Mouse (Mus musculus) CH12.LX (cell line): ENCODE measurements at regions not wholly inside any gene's neighbourhood (a gene's known extent, or its start where the extent isn't known, plus 50 kb on each side); places are given as distances from the start of the nearest gene placed in this dataset.

ENCODE experiments used
- DNase-seq: peaks from one replicate; pipeline ENCODE4 v3.0.0-alpha.2; 2013; ENCODE audit errors: extremely low read depth
- H3K27ac ChIP-seq: 2 replicates; pipeline ENCODE4 v1.5.1; 2012; ENCODE audit warnings: low read depth, mild to moderate bottlenecking, control low read depth, moderate library complexity; ENCODE audit not compliant: insufficient read depth
- H3K27me3 ChIP-seq: replicated peaks from 2 replicates; pipeline ENCODE3; 2012; ENCODE audit warnings: inconsistent platforms
- H3K36me3 ChIP-seq, 2 experiments: replicated peaks in 1 of 2; 2 replicates each; pipeline versions ENCODE3 to v1.6.1; 2012; ENCODE audit warnings: inconsistent platforms in 1 of 2, low read length in 1 of 2, mild to moderate bottlenecking in 1 of 2, mixed read lengths in 1 of 2, moderate library complexity in 1 of 2; ENCODE audit not compliant: control insufficient read depth in 1 of 2, insufficient read depth in 1 of 2
- H3K4me1 ChIP-seq, 2 experiments: 2 replicates each; pipeline ENCODE4 v1.6.1; 2012; ENCODE audit warnings: inconsistent platforms in 1 of 2, moderate library complexity in 1 of 2; ENCODE audit not compliant: insufficient read depth in 2 of 2, control insufficient read depth in 1 of 2
- H3K4me2 ChIP-seq: 2 replicates; pipeline ENCODE4 v1.6.1; 2012; ENCODE audit warnings: low read depth, mild to moderate bottlenecking, control low read depth; ENCODE audit not compliant: poor library complexity, insufficient read depth, severe bottlenecking
- H3K4me3 ChIP-seq, 3 experiments: fragments of 150-350 bp in 1 of 3; sonication (generic) in 1 of 3; replicated peaks in 1 of 3; 2 replicates each; pipeline versions ENCODE3 to v1.5.1; 2011 to 2012; ENCODE audit warnings: low read depth in 2 of 3, low read length in 2 of 3, mild to moderate bottlenecking in 2 of 3, moderate library complexity in 2 of 3, control low read depth in 1 of 3, improper control_type of control experiment in 1 of 3, inconsistent platforms in 1 of 3, mixed read lengths in 1 of 3; ENCODE audit not compliant: poor library complexity in 1 of 3
- H3K79me2 ChIP-seq: replicated peaks from 2 replicates; pipeline ENCODE4 v1.6.1; 2012; ENCODE audit warnings: mild to moderate bottlenecking, moderate library complexity; ENCODE audit not compliant: control insufficient read depth, poor library complexity, insufficient read depth, severe bottlenecking; ENCODE audit errors: extremely low read depth
- H3K9ac ChIP-seq: 2 replicates; pipeline ENCODE4 v1.6.1; 2012; ENCODE audit warnings: low read depth, mild to moderate bottlenecking, control low read depth, moderate library complexity; ENCODE audit not compliant: insufficient read depth
- H3K9me3 ChIP-seq: replicated peaks from 2 replicates; pipeline ENCODE3; 2012; ENCODE audit warnings: low read length, inconsistent platforms, mixed read lengths
- BHLHE40 ChIP-seq: IDR thresholded peaks from 2 replicates; pipeline ENCODE4 v1.6.1; 2011; ENCODE audit warnings: mild to moderate bottlenecking, low read depth, low read length, improper control_type of control experiment
- ELF1 ChIP-seq: IDR thresholded peaks from 2 replicates; pipeline ENCODE4 v1.6.1; 2014; ENCODE audit warnings: low read depth, mild to moderate bottlenecking, inconsistent platforms, low read length, improper control_type of control experiment
- GABPA ChIP-seq: IDR thresholded peaks from 2 replicates; pipeline ENCODE4 v1.6.1; 2012; ENCODE audit warnings: low read depth, low read length, improper control_type of control experiment, inconsistent platforms; ENCODE audit not compliant: insufficient replicate concordance
- HCFC1 ChIP-seq: IDR thresholded peaks from 2 replicates; pipeline ENCODE4 v1.6.1; 2012; ENCODE audit warnings: low read depth, mild to moderate bottlenecking, inconsistent platforms, low read length, improper control_type of control experiment
- IRF4 ChIP-seq: IDR thresholded peaks from 2 replicates; pipeline ENCODE4 v1.6.1; 2014; ENCODE audit warnings: low read depth, mild to moderate bottlenecking, inconsistent platforms, low read length, improper control_type of control experiment
- JUN ChIP-seq: IDR thresholded peaks from 2 replicates; pipeline ENCODE4 v1.6.1; 2011; ENCODE audit warnings: low read depth, mild to moderate bottlenecking, low read length, improper control_type of control experiment, moderate library complexity; ENCODE audit not compliant: insufficient read depth
- KAT2A ChIP-seq: IDR thresholded peaks from 2 replicates; pipeline ENCODE4 v1.6.1; 2012; ENCODE audit warnings: low read length, improper control_type of control experiment, inconsistent platforms; ENCODE audit not compliant: insufficient replicate concordance
- MAX ChIP-seq: IDR thresholded peaks from 2 replicates; pipeline ENCODE4 v1.6.1; 2011; ENCODE audit warnings: low read length, improper control_type of control experiment
- MAZ ChIP-seq: IDR thresholded peaks from 2 replicates; pipeline ENCODE4 v1.6.1; 2012; ENCODE audit warnings: low read depth, mild to moderate bottlenecking, inconsistent platforms, low read length, improper control_type of control experiment, moderate library complexity
- MEF2A ChIP-seq: IDR thresholded peaks from 2 replicates; pipeline ENCODE4 v1.6.1; 2014; ENCODE audit warnings: low read depth, mild to moderate bottlenecking, inconsistent platforms, low read length, improper control_type of control experiment, borderline replicate concordance
- MXI1 ChIP-seq: IDR thresholded peaks from 2 replicates; pipeline ENCODE4 v1.6.1; 2011; ENCODE audit warnings: mild to moderate bottlenecking, low read depth, low read length, improper control_type of control experiment
- NELFE ChIP-seq: IDR thresholded peaks from 2 replicates; pipeline ENCODE4 v1.6.1; 2011; ENCODE audit warnings: low read depth, low read length, improper control_type of control experiment
- NRF1 ChIP-seq: IDR thresholded peaks from 2 replicates; pipeline ENCODE4 v1.6.1; 2014; ENCODE audit warnings: low read depth, mild to moderate bottlenecking, inconsistent platforms, low read length, improper control_type of control experiment, moderate library complexity
- POLR2A ChIP-seq: IDR thresholded peaks from 2 replicates; pipeline ENCODE4 v1.6.1; 2011; ENCODE audit warnings: low read depth, mild to moderate bottlenecking, improper control_type of control experiment, low read length
- RCOR1 ChIP-seq: conservative IDR thresholded peaks from 2 replicates; pipeline ENCODE4 v1.6.1; 2012; ENCODE audit warnings: low read depth, mild to moderate bottlenecking, inconsistent platforms, low read length, improper control_type of control experiment
- SMC3 ChIP-seq: IDR thresholded peaks from 2 replicates; pipeline ENCODE4 v1.6.1; 2011; ENCODE audit warnings: low read depth, low read length, improper control_type of control experiment
- TCF12 ChIP-seq: IDR thresholded peaks from 2 replicates; pipeline ENCODE4 v1.6.1; 2014; ENCODE audit warnings: low read depth, mild to moderate bottlenecking, inconsistent platforms, low read length, improper control_type of control experiment
- USF1 ChIP-seq: IDR thresholded peaks from 2 replicates; pipeline ENCODE4 v1.6.1; 2014; ENCODE audit warnings: low read depth, mild to moderate bottlenecking, inconsistent platforms, low read length, improper control_type of control experiment
- USF2 ChIP-seq: conservative IDR thresholded peaks from 2 replicates; pipeline ENCODE4 v1.6.1; 2011; ENCODE audit warnings: low read depth, low read length, improper control_type of control experiment
- ZMIZ1 ChIP-seq: IDR thresholded peaks from 2 replicates; pipeline ENCODE4 v1.6.1; 2012; ENCODE audit warnings: low read depth, mild to moderate bottlenecking, inconsistent platforms, low read length, improper control_type of control experiment
- ZNF384 ChIP-seq: IDR thresholded peaks from 2 replicates; pipeline ENCODE4 v1.6.1; 2012; ENCODE audit warnings: low read depth, low read length, improper control_type of control experiment, inconsistent platforms
- dilution Hi-C: fragments of 300-500 bp; cut with MboI; formaldehyde crosslinking; loops from 2 replicates; pipeline ENCODE4 v1.14.3; 2020; ENCODE audit warnings: low sequenced_read_pairs; ENCODE audit not compliant: extremely low pct_unique_long_range_greater_than_20kb, extremely low pct_ligation_motif_present
- in situ Hi-C: fragments of 300-500 bp; cut with MboI; formaldehyde crosslinking; loops from 3 replicates; pipeline ENCODE4 v1.14.3; 2019; ENCODE audit warnings: low sequenced_read_pairs, low pct_ligation_motif_present, low pct_unique_long_range_greater_than_20kb, mixed read lengths

DNA sequence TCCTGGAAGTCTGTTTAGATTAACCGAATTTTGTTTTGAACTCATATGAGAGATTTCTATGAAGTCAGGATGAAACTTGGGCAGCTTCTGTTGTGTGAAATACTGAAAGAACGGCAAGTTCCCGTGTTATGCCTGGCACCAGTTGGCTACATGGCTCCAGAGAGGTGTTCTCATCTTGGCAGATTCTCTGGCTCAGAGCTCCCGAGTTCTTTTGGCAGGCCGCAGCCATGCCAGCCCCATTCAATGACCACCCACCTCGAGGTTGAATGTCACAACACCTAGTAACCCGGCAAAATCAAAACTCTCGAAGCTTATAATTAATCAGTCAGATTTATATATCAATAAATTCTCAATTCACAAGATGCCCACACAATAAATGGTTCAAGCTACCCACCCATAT is 489.5 kb upstream of the Flrt2 start:
- dilution Hi-C loops: no loop called here

DNA sequence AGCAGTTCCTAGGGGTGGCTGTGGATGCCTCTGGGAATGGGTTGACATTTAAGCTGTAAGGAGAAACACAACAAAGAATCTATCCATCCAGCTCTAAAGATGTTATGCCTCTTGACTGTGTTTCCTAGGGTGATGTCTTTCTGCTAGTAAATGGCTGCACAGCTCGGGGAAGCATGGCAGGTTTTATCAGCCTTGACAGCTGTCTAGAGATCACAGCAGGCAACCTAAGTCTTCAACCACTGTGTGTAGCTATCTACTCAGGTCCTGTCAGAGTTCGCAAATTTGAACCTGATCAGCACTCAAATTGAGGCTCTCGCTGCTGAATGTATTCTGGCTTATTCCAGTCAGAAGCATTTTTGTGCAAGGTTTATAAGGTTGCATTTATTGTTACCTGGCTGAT is 486.9 kb upstream of the Flrt2 start:
- Histone ChIP-seq H3K36me3 (no peaks in the 10 kb centered on the region), H3K4me2 (no peak overlapping the region), H3K9ac (no peak overlapping the region), H3K27ac (no peak overlapping the region), H3K4me1 (no peaks in the 10 kb centered on the region), H3K4me3 (no peak overlapping the region), H3K9me3 (peaks cover 31% of the 10 kb centered on the region), H3K27me3 (no peaks in the 10 kb centered on the region), H3K79me2 (no peaks in the 10 kb centered on the region)
- TF ChIP-seq IRF4 (no peak), NELFE (no peak), TCF12 (no peak), MEF2A (no peak), USF1 (no peak), ELF1 (no peak)
- in situ Hi-C loops: no loop called here
- no peak for DNase-seq
- dilution Hi-C loops: no loop called here

More for the DNA sequence above, 489.5 kb upstream of the Flrt2 start:
- no peak overlapping the region for H3K4me3 ChIP-seq
- no peaks in the 10 kb centered on the region for H3K27me3 ChIP-seq
- H3K36me3 ChIP-seq: no peaks in the 10 kb centered on the region
- TF ChIP-seq HCFC1 (no peak), USF2 (no peak), NRF1 (no peak), POLR2A (no peak), MXI1 (no peak), ELF1 (no peak), BHLHE40 (no peak), MAZ (no peak), GABPA (no peak), SMC3 (no peak), MAX (no peak), JUN (no peak), ZNF384 (no peak), KAT2A (no peak), RCOR1 (no peak), ZMIZ1 (no peak), NELFE (no peak)
- H3K79me2 ChIP-seq: no peaks in the 10 kb centered on the region
- in situ Hi-C loops: no loop called here
- H3K9ac ChIP-seq: no peak overlapping the region
- H3K4me1 ChIP-seq: no peaks in the 10 kb centered on the region
- H3K9me3 ChIP-seq: peaks cover 28% of the 10 kb centered on the region
- H3K27ac ChIP-seq: no peak overlapping the region
- DNase-seq: no peak
- H3K4me2 ChIP-seq: no peak overlapping the region
